Mouse (Mus musculus): ENCODE results near the gene Aoah. TPM values are rescaled to one million over a fixed set of nuclear protein-coding genes. Genes with fewer than 3 reads are reported as not detected.

Gene Aoah
- polyA plus RNA-seq, 1 experiment from 2014 or later, result 2.1 TPM

GRCm38 (mm10) chr13:20936016-20936415, 142.1 kb downstream of the Aoah start:
- no peaks in the 10 kb centered on the region for H3K4me1 ChIP-seq
- ATAC-seq (ENCODE audit: insufficient read depth, low FRiP score, low read depth), result no peak
- no peaks in the 10 kb centered on the region for H3K36me3 ChIP-seq
- H3K4me3 ChIP-seq (replicated peaks), result no peak overlapping the region
- H3K9me3 ChIP-seq, result no peaks in the 10 kb centered on the region
- H3K27ac ChIP-seq, result no peak overlapping the region
- H3K9ac ChIP-seq, result no peak overlapping the region
- no peak overlapping the region for H3K4me2 ChIP-seq
- H3K27me3 ChIP-seq (replicated peaks), result no peaks in the 10 kb centered on the region

GRCm38 (mm10) chr13:20937452-20937851, 143.5 kb downstream of the Aoah start:
- WGBS, result 22% methylated on average over 5 of the region's 5 CpGs

GRCm38 (mm10) chr13:20939099-20939498, 145.2 kb downstream of the Aoah start:
- 72% methylated on average over 6 of the region's 6 CpGs for WGBS
- H3K9me3 ChIP-seq, result no peaks in the 10 kb centered on the region
- no peak overlapping the region for H3K4me2 ChIP-seq
- no peaks in the 10 kb centered on the region for H3K27me3 ChIP-seq (replicated peaks)
- H3K4me1 ChIP-seq, result no peaks in the 10 kb centered on the region
- no peaks in the 10 kb centered on the region for H3K36me3 ChIP-seq
- no peak for ATAC-seq (ENCODE audit: insufficient read depth, low FRiP score, low read depth)
- H3K4me3 ChIP-seq (replicated peaks), result no peak overlapping the region
- no peak overlapping the region for H3K9ac ChIP-seq
- H3K27ac ChIP-seq, result no peak overlapping the region

More at GRCm38 (mm10) chr13:20937452-20937851, 143.5 kb downstream of the Aoah start:
- Histone ChIP-seq H3K27me3 (replicated peaks) (no peaks in the 10 kb centered on the region), H3K4me1 (no peaks in the 10 kb centered on the region), H3K4me2 (no peak overlapping the region), H3K9me3 (no peaks in the 10 kb centered on the region), H3K36me3 (no peaks in the 10 kb centered on the region), H3K9ac (no peak overlapping the region), H3K4me3 (replicated peaks) (no peak overlapping the region), H3K27ac (no peak overlapping the region)
- ATAC-seq (ENCODE audit: insufficient read depth, low FRiP score, low read depth), result no peak

- WGBS, result 54% methylated on average over 6 of the region's 6 CpGs
Measured at GRCm38 (mm10) chr13:20940389-20940788, 146.5 kb downstream of the Aoah start.

GRCm38 (mm10) chr13:20941707-20942106, 147.8 kb downstream of the Aoah start:
- no peaks in the 10 kb centered on the region for H3K27me3 ChIP-seq (replicated peaks)
- H3K4me3 ChIP-seq (replicated peaks), result no peak overlapping the region
- H3K36me3 ChIP-seq, result no peaks in the 10 kb centered on the region
- no peaks in the 10 kb centered on the region for H3K9me3 ChIP-seq
- no peak overlapping the region for H3K27ac ChIP-seq
- no peak overlapping the region for H3K9ac ChIP-seq
- H3K4me1 ChIP-seq, result no peaks in the 10 kb centered on the region
- 90% methylated on average over 4 of the region's 4 CpGs for WGBS
- H3K4me2 ChIP-seq, result no peak overlapping the region
- no peak for ATAC-seq (ENCODE audit: insufficient read depth, low FRiP score, low read depth)

More at GRCm38 (mm10) chr13:20940389-20940788, 146.5 kb downstream of the Aoah start:
- Histone ChIP-seq H3K9ac (no peak overlapping the region), H3K4me1 (no peaks in the 10 kb centered on the region), H3K27me3 (replicated peaks) (no peaks in the 10 kb centered on the region), H3K9me3 (no peaks in the 10 kb centered on the region), H3K4me2 (no peak overlapping the region), H3K36me3 (no peaks in the 10 kb centered on the region), H3K27ac (no peak overlapping the region), H3K4me3 (replicated peaks) (no peak overlapping the region)
- no peak for ATAC-seq (ENCODE audit: insufficient read depth, low FRiP score, low read depth)

GRCm38 (mm10) chr13:20963086-20963485, 169.2 kb downstream of the Aoah start:
- Histone ChIP-seq H3K27me3 (replicated peaks) (no peaks in the 10 kb centered on the region), H3K36me3 (no peaks in the 10 kb centered on the region), H3K9me3 (no peaks in the 10 kb centered on the region), H3K4me1 (no peaks in the 10 kb centered on the region), H3K4me3 (replicated peaks) (no peak overlapping the region), H3K9ac (no peak overlapping the region), H3K4me2 (no peak overlapping the region), H3K27ac (no peak overlapping the region)
- no peak for ATAC-seq (ENCODE audit: insufficient read depth, low FRiP score, low read depth)
- 84% methylated on average over 3 of the region's 3 CpGs for WGBS

GRCm38 (mm10) chr13:20981234-20982230, 187.6 kb downstream of the Aoah start:
- ATAC-seq (ENCODE audit: insufficient read depth, low FRiP score, low read depth), result no peak
- no peaks in the 10 kb centered on the region for H3K36me3 ChIP-seq

GRCm38 (mm10) chr13:20985510-20985909, 191.6 kb downstream of the Aoah start:
- Histone ChIP-seq H3K4me2 (no peak overlapping the region), H3K9me3 (no peaks in the 10 kb centered on the region), H3K27me3 (replicated peaks) (no peaks in the 10 kb centered on the region), H3K4me3 (replicated peaks) (no peak overlapping the region), H3K27ac (no peak overlapping the region), H3K36me3 (no peaks in the 10 kb centered on the region), H3K9ac (no peak overlapping the region), H3K4me1 (no peaks in the 10 kb centered on the region)
- no peak for ATAC-seq (ENCODE audit: insufficient read depth, low FRiP score, low read depth)

More at GRCm38 (mm10) chr13:20981234-20982230, 187.6 kb downstream of the Aoah start:
- no peaks in the 10 kb centered on the region for H3K4me1 ChIP-seq
- no peak overlapping the region for H3K9ac ChIP-seq
- H3K27me3 ChIP-seq (replicated peaks), result no peaks in the 10 kb centered on the region
- H3K27ac ChIP-seq, result no peak overlapping the region
- H3K4me3 ChIP-seq (replicated peaks), result no peak overlapping the region
- no peak overlapping the region for H3K4me2 ChIP-seq
- WGBS, result 77% methylated on average over 8 of the region's 8 CpGs
- no peaks in the 10 kb centered on the region for H3K9me3 ChIP-seq

GRCm38 (mm10) chr13:20985961-20986360, 192.0 kb downstream of the Aoah start:
- no peak for ATAC-seq (ENCODE audit: insufficient read depth, low FRiP score, low read depth)
- Histone ChIP-seq H3K4me2 (no peak overlapping the region), H3K9me3 (no peaks in the 10 kb centered on the region), H3K4me3 (replicated peaks) (no peak overlapping the region), H3K9ac (no peak overlapping the region), H3K4me1 (no peaks in the 10 kb centered on the region), H3K36me3 (no peaks in the 10 kb centered on the region), H3K27me3 (replicated peaks) (no peaks in the 10 kb centered on the region), H3K27ac (no peak overlapping the region)

- Histone ChIP-seq H3K4me1 (no peaks in the 10 kb centered on the region), H3K4me3 (replicated peaks) (no peak overlapping the region), H3K9ac (no peak overlapping the region), H3K4me2 (no peak overlapping the region), H3K27me3 (replicated peaks) (no peaks in the 10 kb centered on the region), H3K36me3 (no peaks in the 10 kb centered on the region), H3K9me3 (no peaks in the 10 kb centered on the region), H3K27ac (no peak overlapping the region)
- WGBS, result 75% methylated on average over 5 of the region's 5 CpGs
- ATAC-seq (ENCODE audit: insufficient read depth, low FRiP score, low read depth), result no peak
Measured at GRCm38 (mm10) chr13:21005238-21005637, 211.3 kb downstream of the Aoah start.

GRCm38 (mm10) chr13:21005642-21006320, 211.9 kb downstream of the Aoah start:
- no peak overlapping the region for H3K9ac ChIP-seq
- H3K27me3 ChIP-seq (replicated peaks), result no peaks in the 10 kb centered on the region
- H3K4me1 ChIP-seq, result no peaks in the 10 kb centered on the region
- no peak overlapping the region for H3K27ac ChIP-seq
- no peaks in the 10 kb centered on the region for H3K9me3 ChIP-seq
- no peak for ATAC-seq (ENCODE audit: insufficient read depth, low FRiP score, low read depth)
- 84% methylated on average over 5 of the region's 5 CpGs for WGBS
- no peak overlapping the region for H3K4me2 ChIP-seq
- no peak overlapping the region for H3K4me3 ChIP-seq (replicated peaks)
- no peaks in the 10 kb centered on the region for H3K36me3 ChIP-seq

- ATAC-seq (ENCODE audit: insufficient read depth, low FRiP score, low read depth), result no peak
- Histone ChIP-seq H3K27ac (no peak overlapping the region), H3K4me3 (replicated peaks) (no peak overlapping the region), H3K9me3 (no peaks in the 10 kb centered on the region), H3K27me3 (replicated peaks) (no peaks in the 10 kb centered on the region), H3K4me2 (no peak overlapping the region), H3K4me1 (no peaks in the 10 kb centered on the region), H3K9ac (no peak overlapping the region), H3K36me3 (no peaks in the 10 kb centered on the region)
- 76% methylated on average over 4 of the region's 4 CpGs for WGBS
Measured at GRCm38 (mm10) chr13:21006321-21006653, 212.4 kb downstream of the Aoah start.

Measured in stomach, embryonic 15.5 days (tissue).